Mouse (Mus musculus) T-helper 2 cell (primary cell): Measurements from ENCODE around the gene Cx3cr1.

Experiments used
- in situ Hi-C: fragments of 300-600 bp; cut with MboI, MseI; formaldehyde crosslinking; loops from one replicate; pipeline ENCODE4 v1.15.1; 2025; ENCODE audit warnings: high pct_unique_total_duplicates

Cx3cr1 gene

DNA sequence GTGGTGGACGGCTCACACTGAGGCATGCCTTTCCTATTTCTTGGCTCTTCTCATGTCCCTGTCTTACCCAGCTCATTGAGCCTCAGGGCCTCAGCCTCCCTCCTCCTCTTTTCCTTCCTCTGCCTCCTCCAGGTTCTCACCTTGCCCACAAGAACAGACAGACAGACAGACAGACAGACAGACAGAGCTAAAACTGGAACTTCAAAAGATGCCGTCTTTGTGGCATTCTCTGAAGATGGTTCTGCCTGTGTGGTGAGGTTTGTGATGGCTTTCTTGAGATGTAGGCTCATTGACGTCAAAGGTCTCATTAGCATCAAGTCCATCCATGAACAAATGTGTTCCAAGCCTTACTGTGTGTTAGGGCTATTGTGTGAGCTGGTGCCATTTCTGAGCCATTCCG is 13.0 kb upstream of the Cx3cr1 start:
- in situ Hi-C loops = no loop called here

DNA sequence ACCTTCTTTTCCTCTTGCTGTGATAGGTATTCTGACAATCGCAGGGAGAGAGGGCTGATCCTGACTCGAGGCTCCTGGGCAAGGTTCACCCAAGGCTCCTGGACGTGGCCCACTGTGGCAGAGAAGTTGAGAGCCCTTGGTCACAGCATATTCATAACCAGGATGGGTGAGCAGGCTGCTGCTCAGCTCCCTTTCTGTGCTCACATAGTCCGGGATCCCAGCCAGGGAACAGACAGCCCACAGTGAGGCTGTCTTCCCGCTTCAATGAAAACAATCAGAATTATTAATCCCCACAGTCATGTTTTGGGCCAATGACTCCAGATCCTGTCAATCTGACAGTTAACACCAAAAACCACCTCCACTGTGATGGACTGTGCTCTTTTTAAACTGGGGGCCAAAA is 12.3 kb upstream of the Cx3cr1 start:
- in situ Hi-C loops = no loop called here

DNA sequence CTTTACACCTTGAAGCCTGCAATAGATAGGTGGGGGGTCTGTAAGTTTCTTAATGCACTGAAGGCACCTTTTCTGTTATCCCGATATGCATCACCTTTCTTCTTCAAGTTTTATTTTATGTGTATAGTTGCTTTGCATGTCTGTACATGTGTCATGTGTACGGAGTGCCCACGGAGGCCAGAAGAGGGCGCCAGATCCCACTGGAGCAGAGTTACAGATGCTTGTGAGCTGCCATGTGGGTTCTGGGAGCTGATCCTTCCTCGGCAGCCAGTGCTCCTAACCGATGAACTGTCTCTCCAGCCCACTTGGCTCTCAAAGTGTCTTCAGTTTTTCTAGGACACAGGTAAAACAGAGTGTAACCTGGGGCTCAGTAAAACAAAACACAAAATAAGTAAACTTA is 11.6 kb upstream of the Cx3cr1 start:
- in situ Hi-C loops = no loop called here

DNA sequence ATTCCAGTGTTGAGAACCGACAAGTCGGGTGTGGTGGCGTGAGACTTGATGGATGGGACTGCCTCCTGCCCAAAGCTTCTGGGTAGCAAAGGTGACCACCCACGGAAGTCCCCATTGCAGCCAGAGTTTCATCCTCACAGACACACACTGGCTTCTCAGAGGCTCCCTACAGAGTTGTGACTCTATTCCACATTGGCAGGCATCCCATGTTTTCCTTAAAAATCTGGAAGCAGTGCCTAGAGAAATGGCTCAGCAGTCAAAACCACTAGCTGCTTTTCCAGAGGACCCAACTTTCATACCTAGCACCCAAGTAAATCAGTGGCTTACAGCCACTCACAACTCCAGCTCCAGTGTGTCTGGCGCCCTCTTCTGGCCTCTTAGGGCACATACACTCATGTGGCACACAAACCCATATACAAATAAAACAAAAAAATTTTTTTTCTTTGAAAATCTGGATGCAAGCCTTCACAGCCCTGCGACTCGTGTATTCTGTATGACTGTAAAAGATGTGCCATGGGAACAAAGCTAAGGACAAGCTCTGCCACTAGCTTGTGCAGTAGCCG is 10.9 kb upstream of the Cx3cr1 start:
- in situ Hi-C loops = no loop called here

DNA sequence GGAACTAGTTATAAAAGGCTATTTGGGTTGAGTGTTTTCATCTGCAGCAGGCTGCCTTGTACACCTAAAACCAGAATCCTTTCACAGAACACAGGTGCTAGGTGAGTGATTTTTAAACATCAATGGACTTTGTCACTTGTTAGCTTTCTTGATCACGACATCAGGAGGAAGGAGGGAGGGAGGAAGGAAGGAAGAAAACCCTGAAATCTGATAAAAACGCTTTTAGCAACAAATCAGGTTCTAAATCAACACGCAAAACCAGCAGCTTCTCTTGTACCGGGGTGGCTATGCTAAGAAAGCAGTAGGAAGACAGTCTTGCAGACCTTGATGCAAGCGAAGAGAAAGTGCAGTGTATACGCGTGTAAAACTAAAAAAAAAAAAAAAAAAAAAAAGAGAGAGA is 10.2 kb upstream of the Cx3cr1 start:
- in situ Hi-C loops = no loop called here

DNA sequence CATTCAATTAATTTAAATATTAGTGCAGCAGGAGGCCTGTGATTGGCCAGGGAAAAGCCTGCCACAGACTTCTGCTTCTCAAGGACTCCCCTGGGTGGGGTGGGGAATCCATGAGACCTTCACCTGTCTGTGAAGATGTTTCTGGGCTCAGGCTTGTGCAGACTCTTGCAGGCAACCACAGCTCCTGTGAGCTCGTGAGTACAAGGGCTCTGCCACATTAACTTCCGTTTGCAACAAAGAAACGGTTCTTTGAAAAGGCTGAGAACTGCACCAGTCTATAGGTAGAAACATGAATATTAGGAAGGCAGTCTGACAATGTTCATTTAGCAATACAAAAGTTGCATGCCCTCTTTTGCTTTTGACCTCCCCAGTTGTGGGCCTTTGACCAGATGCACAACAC is 8.6 kb upstream of the Cx3cr1 start:
- in situ Hi-C loops = no loop called here

DNA sequence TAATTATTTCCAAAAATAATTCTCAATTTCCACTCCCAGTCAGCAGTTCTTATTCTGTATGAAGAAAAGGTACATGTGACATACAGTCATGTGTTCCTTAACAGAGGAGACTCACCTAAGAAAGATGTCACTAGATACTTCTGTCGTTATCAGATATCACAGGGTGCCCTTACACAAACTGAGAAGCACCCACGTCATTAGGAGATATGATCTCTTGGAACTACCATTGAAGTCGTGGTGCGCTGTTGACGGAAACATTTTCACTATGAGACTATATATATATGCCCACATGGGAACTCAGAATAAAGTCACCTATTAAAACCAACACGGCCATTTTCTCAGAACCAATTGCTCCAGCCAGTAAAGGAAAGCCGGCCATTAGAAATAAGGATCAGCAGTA is 4.8 kb upstream of the Cx3cr1 start:
- in situ Hi-C loops = loop anchor here (5.0 kb wide), 1 partner anchor 37 kb away; no protein-coding TSS in a partner anchor

DNA sequence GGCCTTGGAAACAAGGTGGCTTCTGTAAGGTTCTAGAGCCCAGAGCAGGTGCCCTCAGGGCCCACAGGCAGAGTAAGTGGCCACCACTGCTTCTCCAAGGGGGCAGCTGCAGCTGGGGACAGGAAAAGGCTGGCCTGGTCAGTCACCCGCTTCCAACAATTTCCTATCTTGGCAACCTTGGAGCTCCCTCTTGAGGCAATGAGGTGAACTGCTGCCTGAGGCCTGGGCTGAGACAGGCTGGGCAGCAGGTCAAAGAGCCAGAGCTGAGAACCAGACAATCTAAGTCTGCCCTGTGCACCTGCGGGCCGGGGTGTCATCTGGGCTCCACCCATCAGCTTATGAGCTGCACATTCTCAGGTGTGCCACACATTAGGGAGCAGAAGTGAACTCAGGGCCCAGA is 3.5 kb upstream of the Cx3cr1 start:
- in situ Hi-C loops = loop anchor here (5.0 kb wide), 1 partner anchor 36 kb away; no protein-coding TSS in a partner anchor

DNA sequence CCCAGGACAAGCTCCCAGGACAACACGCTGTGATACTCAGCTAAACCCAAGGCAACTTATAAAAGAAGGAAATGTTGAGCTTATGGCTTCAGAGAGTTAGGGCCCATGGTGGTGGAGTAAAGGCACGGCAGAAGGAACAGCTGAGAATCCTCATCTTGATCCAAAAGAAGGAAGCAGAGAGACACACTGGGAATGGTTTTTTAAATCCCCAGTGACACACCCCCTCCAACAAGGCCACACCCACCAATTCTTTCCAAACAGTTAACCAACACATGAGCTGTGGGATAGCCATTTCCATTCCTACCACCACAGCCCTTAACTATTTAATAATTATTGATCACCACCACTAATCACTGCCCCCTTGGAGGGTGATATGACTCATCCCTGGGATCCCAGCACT is 1.6 kb upstream of the Cx3cr1 start:
- in situ Hi-C loops = loop anchor here (5.0 kb wide), 1 partner anchor 34 kb away; no protein-coding TSS in a partner anchor

DNA sequence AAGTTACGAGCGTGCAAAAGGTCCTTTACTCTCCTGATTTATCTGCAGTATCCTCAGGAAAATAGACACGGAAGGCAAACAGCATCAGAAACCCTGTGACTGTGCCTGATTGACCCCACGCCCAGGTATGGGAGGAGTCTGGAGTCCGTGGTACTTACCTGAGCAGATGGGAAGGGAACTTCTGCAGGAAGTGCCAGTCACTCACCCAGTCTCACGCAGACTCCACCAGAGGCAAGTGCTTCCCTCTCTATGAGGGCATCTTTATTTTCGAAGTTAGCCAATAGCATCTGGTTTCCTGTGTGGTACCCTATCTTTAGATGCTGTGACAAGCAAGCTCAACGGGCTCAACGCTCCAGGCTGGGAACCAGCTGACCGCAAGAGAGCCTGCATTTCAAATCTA is 1.6 kb downstream of the Cx3cr1 start:
- in situ Hi-C loops = no loop called here

DNA sequence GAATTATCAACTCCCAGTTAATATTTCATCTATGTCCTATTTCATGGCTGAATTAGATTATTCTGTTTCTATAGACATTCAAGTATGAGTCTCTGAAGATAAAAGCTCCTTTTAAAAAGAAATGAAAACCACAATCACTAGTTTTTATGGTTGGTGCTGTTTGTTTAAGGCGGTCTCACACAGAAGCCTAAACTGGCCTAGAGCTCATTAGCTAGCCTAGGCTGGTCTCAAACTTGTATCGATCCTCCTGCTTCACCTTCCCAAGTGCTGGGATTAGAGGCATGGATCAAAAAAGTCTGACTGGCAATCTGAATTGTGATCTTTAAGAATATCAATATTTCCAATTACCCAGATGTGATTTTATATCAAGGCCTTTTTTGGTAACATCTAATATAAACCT is 2.1 kb downstream of the Cx3cr1 start:
- in situ Hi-C loops = no loop called here

DNA sequence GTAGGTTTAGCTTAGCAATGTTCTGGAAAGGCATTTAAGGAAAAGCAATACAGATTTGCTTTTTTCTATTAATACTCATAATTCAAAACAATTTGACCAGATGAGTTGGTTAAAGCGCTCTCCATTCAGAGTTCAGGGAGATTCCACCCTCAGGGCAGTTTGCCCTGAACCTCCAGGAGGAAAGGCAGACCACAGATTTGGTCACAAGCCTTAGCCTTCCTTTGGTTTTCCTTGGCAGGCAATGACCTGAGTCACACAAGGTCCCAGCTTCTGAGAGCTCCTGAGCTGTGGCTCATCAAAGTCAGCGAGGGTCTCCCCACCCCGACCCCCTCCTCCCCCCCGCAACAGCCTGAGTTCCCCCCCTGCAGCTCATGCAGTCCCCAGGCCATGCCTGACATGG is 5.4 kb downstream of the Cx3cr1 start:
- in situ Hi-C loops = no loop called here

DNA sequence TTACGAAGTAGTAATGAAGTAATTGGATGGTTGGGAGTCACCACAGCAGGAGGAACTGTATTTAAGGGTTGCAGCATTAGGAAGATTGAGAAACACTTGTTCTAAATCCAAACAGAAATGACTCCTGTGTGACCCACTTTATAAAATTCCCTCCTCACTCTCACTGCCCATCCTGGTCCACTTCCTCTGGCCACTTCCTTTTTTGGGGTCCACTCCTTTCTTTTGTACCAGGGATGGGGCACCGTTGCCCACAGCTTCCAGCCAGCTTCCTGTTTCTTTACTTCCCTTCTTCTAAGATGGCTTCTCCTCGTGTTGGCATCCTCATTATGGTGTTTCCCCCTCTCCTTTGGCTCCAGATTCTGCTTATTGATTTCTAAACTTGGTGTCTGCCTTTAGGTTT is 10.9 kb downstream of the Cx3cr1 start:
- in situ Hi-C loops = no loop called here

DNA sequence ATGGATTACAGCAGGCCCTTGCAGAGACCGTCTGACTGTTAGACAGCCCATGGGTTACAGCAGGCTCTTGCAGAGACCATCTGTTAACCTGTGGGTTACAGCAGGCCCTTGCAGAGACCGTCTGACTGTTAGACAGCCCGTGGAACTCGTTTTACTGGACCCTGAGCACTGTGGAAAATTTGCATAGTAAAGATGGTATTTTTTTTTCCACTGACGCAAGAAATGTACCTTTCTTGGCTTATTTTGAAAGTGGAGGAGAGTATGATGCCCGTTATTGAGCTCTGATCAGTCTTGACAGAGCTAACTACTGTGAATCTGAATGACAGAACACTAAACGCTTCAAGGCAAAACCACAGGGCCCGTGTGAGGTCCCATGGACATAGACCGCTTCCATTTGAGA is 13.5 kb downstream of the Cx3cr1 start:
- in situ Hi-C loops = no loop called here

DNA sequence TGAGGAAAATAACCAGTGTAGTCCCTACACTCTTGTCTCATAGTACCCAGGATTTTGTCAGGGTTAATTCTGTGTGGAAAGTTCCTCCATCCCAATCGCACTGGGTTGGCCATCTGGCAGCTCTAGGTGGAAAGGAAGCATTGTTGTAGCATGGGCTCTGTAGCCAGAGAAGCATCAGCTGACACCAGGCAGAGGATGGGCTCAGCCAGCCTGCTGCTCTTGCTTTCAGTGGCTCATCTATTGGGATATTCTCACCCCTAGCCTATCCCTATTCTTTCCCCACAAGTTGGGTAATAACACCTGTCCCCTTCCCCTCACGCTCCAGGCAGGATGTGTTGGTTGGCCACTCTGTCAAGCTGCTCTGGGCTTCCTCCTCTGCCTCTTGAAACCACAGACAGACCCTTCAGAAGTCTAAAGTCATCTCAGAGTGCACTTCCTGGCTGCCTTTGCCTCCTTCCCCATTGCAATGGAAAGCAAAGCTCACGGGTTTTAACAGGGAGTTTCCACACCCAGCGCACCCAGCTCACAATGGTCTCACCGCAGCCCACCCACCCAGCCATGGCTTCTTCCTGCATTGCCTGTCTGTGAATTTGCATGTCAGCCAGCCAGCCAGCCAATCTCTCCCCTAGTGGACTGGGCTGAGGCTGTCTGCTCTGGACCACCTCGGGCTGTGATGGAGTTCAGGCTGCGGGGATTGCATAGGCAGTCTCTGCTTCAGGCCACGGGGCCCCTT is 15.0 kb downstream of the Cx3cr1 start:
- in situ Hi-C loops = no loop called here

DNA sequence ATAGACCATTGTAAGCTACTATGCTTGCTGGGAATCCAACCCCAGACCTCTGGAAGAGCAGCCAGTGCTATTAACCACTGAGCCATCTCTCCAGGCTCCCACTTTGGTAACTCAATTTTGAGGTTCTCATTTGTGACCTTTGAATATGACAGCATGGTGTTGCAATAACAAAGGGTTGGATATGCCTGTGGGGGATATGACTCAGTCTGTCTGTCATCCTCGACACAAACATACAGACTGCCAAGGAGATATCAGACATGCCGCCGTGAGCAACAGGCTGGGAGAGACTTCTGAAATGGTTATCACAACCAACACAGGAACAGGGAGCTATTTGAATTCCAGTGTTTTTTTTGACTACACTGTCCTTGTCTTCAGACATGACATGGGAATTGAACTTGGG is 20.3 kb downstream of the Cx3cr1 start:
- in situ Hi-C loops = no loop called here

DNA sequence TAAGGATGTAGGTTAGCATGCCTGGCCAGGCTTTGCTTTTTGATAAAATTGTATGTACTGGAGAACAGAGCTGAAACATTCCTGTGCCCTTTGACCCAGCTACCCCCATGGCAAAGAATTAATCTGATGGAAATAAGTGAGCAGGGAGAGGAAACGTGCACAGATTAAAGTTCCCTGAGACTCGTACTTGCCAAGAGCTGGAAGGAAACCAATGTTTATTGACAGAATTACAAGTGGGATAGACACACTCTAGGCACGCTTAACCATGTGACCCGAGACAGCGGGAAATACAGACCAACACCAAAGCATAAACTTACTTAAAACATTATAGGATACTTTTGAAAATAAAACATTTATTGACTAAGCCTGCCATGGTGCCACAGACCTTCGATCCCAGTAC is 21.2 kb downstream of the Cx3cr1 start:
- in situ Hi-C loops = no loop called here

DNA sequence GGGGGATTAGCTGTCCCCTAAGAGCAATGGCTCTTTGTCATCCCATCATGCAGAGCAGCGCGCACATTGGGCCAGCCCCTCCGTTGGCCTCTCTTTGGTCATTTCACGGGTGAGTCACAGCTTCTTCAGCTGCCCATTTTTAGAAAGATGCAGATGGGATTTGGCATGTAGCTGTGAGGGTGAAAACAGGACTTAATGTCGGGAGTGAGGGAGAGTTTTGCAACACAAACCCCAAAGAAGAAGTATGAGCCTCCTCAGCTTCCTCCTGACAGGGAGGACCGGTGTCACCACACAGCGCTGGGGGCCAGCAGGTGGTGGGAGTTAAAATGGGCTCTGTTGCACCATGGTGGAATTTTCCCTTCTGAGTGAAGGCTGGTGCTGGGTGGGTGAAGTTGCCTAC is 26.6 kb downstream of the Cx3cr1 start:
- in situ Hi-C loops = no loop called here

DNA sequence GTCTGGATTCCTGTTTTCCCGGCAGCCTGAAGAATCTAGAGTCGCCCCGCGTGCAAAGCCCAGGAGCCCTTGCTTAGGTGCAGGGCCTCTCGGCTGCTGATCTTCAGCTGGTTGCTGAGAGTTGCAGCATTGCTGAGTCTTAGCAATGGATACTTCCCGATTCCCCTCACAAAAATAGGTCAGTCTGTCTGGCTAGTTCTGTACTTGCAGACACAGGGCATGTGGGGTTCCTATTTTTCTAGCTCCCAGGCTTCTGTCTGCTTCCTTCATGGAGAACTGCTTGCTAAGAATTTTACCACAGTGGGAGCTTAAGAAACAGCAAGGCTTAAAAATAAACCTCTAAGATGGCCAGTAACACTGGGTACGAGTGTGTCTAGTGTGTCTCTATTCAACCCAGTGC is 32.3 kb downstream of the Cx3cr1 start:
- in situ Hi-C loops = loop anchor here (5.0 kb wide), 1 partner anchor 35 kb away; no protein-coding TSS in a partner anchor

DNA sequence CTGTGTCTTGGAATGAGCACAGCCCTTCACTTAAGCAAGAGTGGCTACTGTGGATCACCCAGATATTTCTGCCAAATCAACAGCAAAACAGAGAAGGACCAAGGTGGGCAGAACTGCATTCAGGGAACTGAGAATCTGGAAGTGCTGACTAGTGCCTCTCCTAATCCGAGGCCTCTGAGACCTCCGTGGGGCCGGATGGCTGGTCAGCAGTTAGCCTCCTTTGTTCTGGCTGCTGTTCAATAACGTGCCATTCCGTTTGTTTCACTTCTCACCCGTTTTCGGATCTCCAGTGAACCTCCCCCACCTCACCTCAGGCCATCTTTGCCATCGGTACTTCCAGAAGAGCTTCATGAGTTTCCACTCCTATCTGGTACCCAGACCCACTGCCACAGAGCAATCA is 35.3 kb downstream of the Cx3cr1 start:
- in situ Hi-C loops = no loop called here

DNA sequence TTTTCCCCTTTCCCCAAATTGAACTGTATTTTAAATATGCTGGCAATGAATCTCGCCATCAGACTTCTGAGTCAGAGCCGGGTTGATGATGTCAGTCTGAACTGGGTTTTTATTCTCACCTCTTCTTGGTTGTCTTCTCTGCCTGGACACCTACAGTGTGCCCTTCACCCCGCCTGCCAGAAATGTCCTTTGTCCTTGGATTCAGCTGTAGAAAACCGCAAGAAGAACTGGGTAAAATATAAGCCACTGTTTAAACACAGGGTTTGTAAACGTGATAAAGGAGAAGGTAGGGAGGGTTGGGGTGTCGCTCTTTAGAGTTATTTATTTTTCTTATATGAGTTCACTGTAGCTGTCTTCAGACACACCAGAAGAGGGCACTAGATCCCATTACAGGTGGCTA is 37.0 kb downstream of the Cx3cr1 start:
- in situ Hi-C loops = no loop called here

DNA sequence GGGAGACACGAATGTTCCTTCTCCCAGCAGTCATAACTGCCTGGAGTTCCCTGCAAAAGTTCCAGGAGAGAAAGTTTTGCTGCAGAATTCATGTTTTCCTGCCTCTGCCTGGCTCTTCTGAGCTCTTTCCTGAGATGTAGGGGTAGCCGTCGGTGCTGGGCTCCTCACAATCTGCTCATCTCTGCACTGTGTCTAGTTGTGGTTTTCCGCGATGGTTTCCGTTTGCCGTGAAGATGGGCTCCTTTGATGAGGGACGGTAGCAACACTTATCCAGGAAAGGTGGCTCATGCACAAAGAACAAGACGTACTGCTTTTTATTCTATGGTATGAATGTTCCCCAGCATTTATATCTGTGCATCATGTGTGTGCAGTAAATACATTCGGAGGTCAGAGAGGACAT is 39.3 kb downstream of the Cx3cr1 start:
- in situ Hi-C loops = no loop called here

DNA sequence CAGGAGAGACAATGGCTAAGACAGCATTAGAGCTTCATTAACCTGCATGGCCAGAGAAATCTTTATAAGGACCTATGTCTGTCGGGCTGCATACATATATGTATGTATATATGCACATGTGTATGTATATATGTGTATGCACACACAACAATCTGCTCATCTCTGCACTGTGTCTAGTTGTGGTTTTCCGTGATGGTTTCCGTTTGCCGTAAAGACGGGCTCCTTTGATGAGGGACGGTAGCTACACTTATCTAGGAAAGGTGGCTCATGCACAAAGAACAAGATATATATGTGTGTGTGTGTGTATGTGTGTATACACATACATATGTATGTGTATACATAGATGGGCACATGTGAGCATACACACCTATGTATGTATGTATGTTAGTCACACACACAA is 39.8 kb downstream of the Cx3cr1 start:
- in situ Hi-C loops = loop anchor here (10.0 kb wide), 2 partner anchors 65 to 95 kb away; partner anchors contain the start of genes Ccr8 and Rpsa
